Mouse (Mus musculus) hindbrain, embryonic 14.5 days (tissue): ENCODE results near the gene Cgn. TPM values are rescaled to one million over a fixed set of nuclear protein-coding genes. Genes with fewer than 3 reads are reported as not detected.
A peak's percentile ranks its signal among the peaks of the same experiment; 100 is the strongest.
"Not testable (repeated sequence)": the region's sequence is repeated elsewhere in the genome, so short reads cannot be mapped to it uniquely, and the experiment has no call there.

ENCODE experiments used
- ATAC-seq: fragments of 200-750 bp; cut with Nextera tagmentation; 2 replicates; pipeline ENCODE4 v1.8.0; 2017; ENCODE audit warnings: moderate number of reproducible peaks, mild to moderate bottlenecking, moderate TSS enrichment, moderate library complexity; ENCODE audit not compliant: low FRiP score
- DNase-seq: peaks from one replicate; pipeline ENCODE4 v3.0.0-alpha.2; 2015; ENCODE audit warnings: low spot score
- H3K27ac ChIP-seq: fragments of 300-500 bp; sonication (generic); 2 replicates; pipeline ENCODE4 v1.5.1; 2014; ENCODE audit warnings: mild to moderate bottlenecking, moderate library complexity
- H3K27me3 ChIP-seq: fragments of 300-500 bp; sonication (generic); 2 replicates; pipeline ENCODE4 v1.6.1; 2014; ENCODE audit warnings: mild to moderate bottlenecking, low read length, mixed read lengths; ENCODE audit not compliant: control insufficient read depth, insufficient read depth
- H3K36me3 ChIP-seq: fragments of 300-500 bp; sonication (generic); replicated peaks from 2 replicates; pipeline ENCODE4 v1.6.1; 2014; ENCODE audit not compliant: control insufficient read depth, insufficient read depth
- H3K4me1 ChIP-seq: fragments of 300-500 bp; sonication (generic); replicated peaks from 2 replicates; pipeline ENCODE4 v1.6.1; 2014; ENCODE audit warnings: antibody characterized with exemption, low read length, mixed read lengths; ENCODE audit not compliant: control insufficient read depth, insufficient read depth
- H3K4me2 ChIP-seq: fragments of 300-500 bp; sonication (generic); replicated peaks from 2 replicates; pipeline ENCODE4 v1.6.1; 2014; ENCODE audit warnings: mild to moderate bottlenecking, moderate library complexity
- H3K4me3 ChIP-seq: fragments of 300-500 bp; sonication (generic); replicated peaks from 2 replicates; pipeline ENCODE4 v1.5.1; 2014; ENCODE audit warnings: mild to moderate bottlenecking, low read length
- H3K9ac ChIP-seq: fragments of 300-500 bp; sonication (generic); 2 replicates; pipeline ENCODE4 v1.6.1; 2014
- H3K9me3 ChIP-seq: fragments of 300-500 bp; sonication (generic); 2 replicates; pipeline ENCODE4 v1.6.1; 2016; ENCODE audit warnings: low read length; ENCODE audit not compliant: control insufficient read depth
- WGBS: fragments of 180-500 bp; shearing (Covaris S2); extraction: QIAGEN DNeasy Blood & Tissue Kit; methylation state at CpG from one replicate; pipeline ENCODE4 v1.1.7; 2014; 5-methylcytosine and 5-hydroxymethylcytosine counted together
- polyA plus RNA-seq: library from polyadenylated mRNA; unstranded; fragments of >200 nt; fragmentation: Nextera tagmentation; extraction: Ambion mirVana; gene quantifications from 2 replicates; pipeline ENCODE4 v1.2.1, GENCODE M21; 2014

Cgn gene
- polyA plus RNA-seq, 1 experiment from 2014 or later = 8.8 TPM

DNA sequence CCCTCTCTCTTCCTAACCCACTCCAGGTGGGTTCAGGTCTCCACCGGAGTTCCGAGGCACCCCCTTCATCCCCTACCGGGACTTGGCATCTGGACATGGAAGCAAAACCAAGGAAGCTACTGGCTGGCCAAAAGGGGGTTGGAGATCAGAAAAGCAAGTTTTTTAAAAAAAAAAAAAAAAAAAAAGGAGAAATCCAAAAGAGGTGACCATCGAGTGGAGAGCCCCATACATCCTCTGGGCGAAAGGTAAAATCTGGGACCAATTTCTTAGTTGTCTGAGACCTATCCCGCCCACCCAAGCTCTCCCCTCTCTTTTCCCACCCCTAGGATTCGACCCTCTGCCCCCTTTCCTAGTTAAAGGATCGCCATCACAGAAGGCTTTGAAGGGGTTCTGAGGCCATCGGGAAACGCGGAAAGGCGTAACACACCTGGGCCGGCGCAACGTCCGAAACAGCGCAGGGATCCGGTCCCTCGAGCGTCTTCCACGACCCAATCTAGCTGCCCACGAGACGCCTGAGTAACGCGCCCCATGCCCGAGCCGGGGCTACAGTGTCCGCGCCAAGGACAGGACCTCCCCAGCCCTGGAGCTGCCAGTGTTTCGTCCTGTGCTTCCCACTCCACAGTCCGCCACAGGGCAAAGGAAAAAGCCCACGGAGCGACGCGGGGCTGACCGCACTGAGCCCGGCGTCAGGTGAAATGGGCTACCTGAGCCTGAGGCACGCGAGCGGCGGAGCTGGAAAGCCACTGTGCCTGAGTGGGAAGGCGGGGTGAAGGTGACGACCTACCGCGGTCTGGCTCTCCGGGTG is 28.8 kb downstream of the Cgn start:
- H3K4me1 ChIP-seq, ATAC-seq, H3K27me3 ChIP-seq, H3K36me3 ChIP-seq, DNase-seq, H3K27ac ChIP-seq, H3K9ac ChIP-seq, H3K9me3 ChIP-seq: not testable (repeated sequence)
- WGBS = 4% methylated on average over 21 of the region's 47 CpGs
- Histone ChIP-seq H3K4me3 (peak overlapping the region; percentile 33), H3K4me2 (peak overlapping the region; percentile 55)

- WGBS = 95% methylated on average over 17 of the region's 17 CpGs
- no peak for ATAC-seq
- no peak overlapping the region for H3K27ac ChIP-seq
These were observed 40.6 kb downstream of the Cgn start for GRCm38 (mm10) chr3:94745691-94746090.

GRCm38 (mm10) chr3:94723637-94724036 is 62.7 kb downstream of the Cgn start:
- not testable (repeated sequence) for H3K27me3 ChIP-seq, ATAC-seq, H3K4me1 ChIP-seq, DNase-seq, H3K36me3 ChIP-seq, H3K9me3 ChIP-seq, H3K4me2 ChIP-seq, H3K4me3 ChIP-seq, H3K27ac ChIP-seq, H3K9ac ChIP-seq
- 51% methylated on average over 2 of the region's 2 CpGs for WGBS

More at GRCm38 (mm10) chr3:94745691-94746090, 40.6 kb downstream of the Cgn start:
- H3K4me2 ChIP-seq = no peak overlapping the region
- DNase-seq = no peak
- H3K4me3 ChIP-seq = no peak overlapping the region
- no peaks in the 10 kb centered on the region for H3K4me1 ChIP-seq
- 0 out of 2 replicates have a peak, but pooled peaks cover 3% of the 10 kb centered on the region for H3K9me3 ChIP-seq
- H3K9ac ChIP-seq = no peak overlapping the region
- no peaks in the 10 kb centered on the region for H3K36me3 ChIP-seq
- H3K27me3 ChIP-seq = no peaks in the 10 kb centered on the region

- not testable (repeated sequence) for H3K27me3 ChIP-seq, H3K9me3 ChIP-seq, H3K4me1 ChIP-seq, H3K9ac ChIP-seq, ATAC-seq, H3K4me2 ChIP-seq, H3K36me3 ChIP-seq, DNase-seq, H3K27ac ChIP-seq, H3K4me3 ChIP-seq
- 40% methylated on average over 1 of the region's 1 CpGs for WGBS
These were observed 68.0 kb downstream of the Cgn start for GRCm38 (mm10) chr3:94718253-94718652.

- H3K4me1 ChIP-seq, H3K4me2 ChIP-seq, DNase-seq, H3K9ac ChIP-seq, H3K36me3 ChIP-seq, H3K27ac ChIP-seq, ATAC-seq, H3K4me3 ChIP-seq, H3K9me3 ChIP-seq, H3K27me3 ChIP-seq: not testable (repeated sequence)
- 81% methylated on average over 3 of the region's 3 CpGs for WGBS
These were observed 72.9 kb downstream of the Cgn start for GRCm38 (mm10) chr3:94713424-94713823.

DNA sequence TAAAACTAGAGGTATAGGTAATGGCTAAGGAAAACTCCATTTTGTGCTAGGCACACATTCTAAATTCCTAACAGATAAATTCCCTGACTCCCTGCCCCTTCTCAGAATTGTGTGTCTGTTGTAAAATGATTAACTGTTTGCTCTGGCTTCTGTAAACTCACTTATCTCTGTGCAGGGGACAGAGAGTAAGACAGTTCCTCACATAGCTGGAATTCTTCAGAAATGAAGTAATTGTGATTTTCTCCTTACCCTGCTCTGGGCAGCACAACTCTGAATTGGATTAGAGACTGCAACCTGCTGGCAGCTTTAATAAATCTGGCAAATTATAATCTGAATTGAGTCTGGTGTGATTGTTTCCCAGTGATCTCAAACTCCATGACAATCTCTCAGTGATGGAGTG is 75.7 kb downstream of the Cgn start:
- H3K27ac ChIP-seq, H3K9me3 ChIP-seq, H3K27me3 ChIP-seq, H3K4me2 ChIP-seq, H3K4me1 ChIP-seq, H3K4me3 ChIP-seq, ATAC-seq, H3K36me3 ChIP-seq, DNase-seq, H3K9ac ChIP-seq: not testable (repeated sequence)

Other genes with a start within 250 kb of the Cgn start
- gene Snx27, start 203.8 kb downstream of the Cgn start, polyA plus RNA-seq = 68.0 and 75.0 TPM in 2 replicates
- gene Gm10972, start 143.4 kb downstream of the Cgn start, polyA plus RNA-seq = not detected in 2 replicates
- 7.2 and 7.7 TPM in 2 replicates for gene Tuft1, start 127.6 kb downstream of the Cgn start, polyA plus RNA-seq
- 0.56 TPM in 1 of 2 replicates, not detected in the other for gene Selenbp2, start 92.9 kb downstream of the Cgn start, polyA plus RNA-seq
- 23.8 and 24.1 TPM in 2 replicates for gene Pogz, start 51.1 kb upstream of the Cgn start, polyA plus RNA-seq
- 380 and 393 TPM in 2 replicates for gene Psmb4, start 100.5 kb upstream of the Cgn start, polyA plus RNA-seq
- gene Selenbp1, start 146.6 kb upstream of the Cgn start, polyA plus RNA-seq = 9.9 and 12.9 TPM in 2 replicates
- gene Rfx5, start 167.6 kb upstream of the Cgn start, polyA plus RNA-seq = 7.4 and 8.9 TPM in 2 replicates
- 25.0 and 28.4 TPM in 2 replicates for gene Pi4kb, start 188.2 kb upstream of the Cgn start, polyA plus RNA-seq
- 19.6 and 21.2 TPM in 2 replicates for gene Zfp687, start 229.0 kb upstream of the Cgn start, polyA plus RNA-seq